Mouse (Mus musculus): Measurements from ENCODE around the gene Slc22a20.
A peak's percentile ranks its signal among the peaks of the same experiment; 100 is the strongest.

DNA sequence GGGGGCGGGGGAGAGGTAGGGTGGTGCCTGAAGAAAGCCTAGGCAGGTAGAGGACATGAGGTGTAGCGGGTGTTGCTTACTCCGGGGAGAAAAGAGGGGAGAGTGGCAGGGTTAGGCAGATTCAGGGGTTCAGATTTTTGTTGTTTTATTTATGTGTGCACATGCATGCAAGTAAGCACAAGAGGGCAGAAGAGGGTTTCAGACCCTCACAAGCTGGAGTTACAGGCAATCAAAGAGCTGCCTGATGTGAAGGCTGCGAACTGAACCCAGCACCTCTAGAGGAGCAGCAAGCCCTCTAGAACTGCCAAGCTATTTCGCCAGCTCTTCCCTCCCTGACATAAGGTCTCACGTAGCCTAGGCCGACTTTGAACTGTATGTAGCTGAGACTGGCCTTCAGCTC, 30.6 kb upstream of the Slc22a20 start:
- TF ChIP-seq POLR2A (IDR thresholded peaks at IDR 0.05; ENCODE audit: low read depth, low read length): no peak
- TF ChIP-seq CTCF (conservative IDR thresholded peaks at IDR 0.05; ENCODE audit: insufficient read depth, insufficient read length, low read depth, low read length): peak; percentile 22; the same call in 1 of the 2 replicates

Measured in kidney, adult 2 months (tissue).